Mouse (Mus musculus) thymus, adult 2 months (tissue): Measurements from ENCODE around the gene Pdgfb. TPM values are rescaled to one million over a fixed set of nuclear protein-coding genes. Genes with fewer than 3 reads are reported as not detected.

Source experiments
- DNase-seq: peaks from one replicate; pipeline ENCODE4 v3.0.0; 2021
- H3K27ac ChIP-seq: fragments of 200-500 bp; 2 replicates; pipeline ENCODE4 v1.5.1; 2012; ENCODE audit warnings: low read length, control low read depth; ENCODE audit not compliant: control insufficient read depth, insufficient read depth
- H3K27me3 ChIP-seq: fragments of 200-500 bp; 2 replicates; pipeline ENCODE4 v1.6.1; 2012; ENCODE audit warnings: mild to moderate bottlenecking, low read length, moderate library complexity, mixed read lengths; ENCODE audit not compliant: control insufficient read depth, insufficient read depth
- H3K36me3 ChIP-seq: fragments of 200-500 bp; 2 replicates; pipeline ENCODE4 v1.6.1; 2012; ENCODE audit warnings: mild to moderate bottlenecking, low read length, moderate library complexity; ENCODE audit not compliant: control insufficient read depth, insufficient read depth
- H3K4me1 ChIP-seq: fragments of 200-500 bp; replicated peaks from 2 replicates; pipeline ENCODE4 v1.6.1; 2012; ENCODE audit warnings: low read length; ENCODE audit not compliant: control insufficient read depth, insufficient read depth
- H3K4me3 ChIP-seq: fragments of 200-500 bp; 2 replicates; pipeline ENCODE4 v1.5.1; 2012; ENCODE audit warnings: mild to moderate bottlenecking, low read length, control low read depth, moderate library complexity; ENCODE audit not compliant: control insufficient read depth, insufficient read depth
- CTCF ChIP-seq: fragments of 200-500 bp; IDR thresholded peaks from 2 replicates; pipeline ENCODE4 v1.5.1; 2012; ENCODE audit warnings: mild to moderate bottlenecking, control low read depth, low read length, moderate library complexity, borderline replicate concordance; ENCODE audit not compliant: control insufficient read depth, poor library complexity, insufficient read depth; ENCODE audit errors: extremely low read depth
- POLR2A ChIP-seq: fragments of 200-500 bp; IDR thresholded peaks from 2 replicates; pipeline ENCODE4 v1.6.1; 2012; ENCODE audit warnings: mild to moderate bottlenecking, low read length, control low read depth, moderate library complexity; ENCODE audit not compliant: control insufficient read depth, poor library complexity, insufficient read depth; ENCODE audit errors: extremely low read depth
- WGBS: fragments of 180-500 bp; shearing (Covaris S2); methylation state at CpG from one replicate; pipeline ENCODE4 v1.1.7; 2018; 5-methylcytosine and 5-hydroxymethylcytosine counted together
- polyA plus RNA-seq: library from polyadenylated mRNA; depleted of rRNA; stranded (reverse); fragments of >200 nt; gene quantifications from 2 replicates; pipeline ENCODE4 v1.2.3, GENCODE M21; 2012

The Pdgfb gene
- polyA plus RNA-seq, 1 experiment: 11.6 TPM

DNA sequence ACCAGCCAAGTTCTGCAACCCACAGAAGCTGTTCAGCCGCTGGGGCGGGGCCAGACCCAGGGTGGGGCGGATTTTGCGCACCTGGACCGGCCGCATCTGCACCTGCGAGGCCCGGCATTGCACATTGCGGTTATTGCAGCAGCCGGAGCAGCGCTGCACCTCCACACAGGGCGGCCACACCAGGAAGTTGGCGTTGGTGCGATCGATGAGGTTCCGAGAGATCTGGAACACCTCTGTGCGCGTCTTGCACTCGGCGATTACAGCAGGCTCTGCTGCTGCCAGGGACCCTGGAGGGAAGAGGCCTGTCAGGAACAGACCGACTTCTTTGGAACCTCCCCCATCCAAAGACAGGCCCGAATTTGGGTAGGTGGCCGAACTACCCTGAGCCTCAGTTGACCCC is 13.2 kb downstream of the Pdgfb start:
- no peak overlapping the region for H3K27ac ChIP-seq
- H3K4me1 ChIP-seq: peaks cover 26% of the 10 kb centered on the region
- DNase-seq: no peak
- H3K36me3 ChIP-seq: no peaks in the 10 kb centered on the region
- no peaks in the 10 kb centered on the region for H3K27me3 ChIP-seq
- WGBS: 96% methylated on average over 23 of the region's 23 CpGs
- H3K4me3 ChIP-seq: no peak overlapping the region
- TF ChIP-seq CTCF (no peak), POLR2A (no peak)

- Histone ChIP-seq H3K4me3 (no peak overlapping the region), H3K27me3 (no peaks in the 10 kb centered on the region), H3K27ac (no peak overlapping the region), H3K36me3 (no peaks in the 10 kb centered on the region), H3K4me1 (peaks cover 22% of the 10 kb centered on the region)
- 77% methylated on average over 8 of the region's 8 CpGs for WGBS
- DNase-seq: no peak
- TF ChIP-seq CTCF: no peak
These were observed 14.1 kb downstream of the Pdgfb start for GRCm38 (mm10) chr15:80000694-80001093.

GRCm38 (mm10) chr15:79997988-79998387 is 16.8 kb downstream of the Pdgfb start:
- no peak for DNase-seq
- Histone ChIP-seq H3K36me3 (no peaks in the 10 kb centered on the region), H3K4me3 (no peak overlapping the region), H3K27me3 (no peaks in the 10 kb centered on the region), H3K4me1 (peaks cover 9% of the 10 kb centered on the region; the same call in 1 of the 2 replicates), H3K27ac (no peak overlapping the region)
- TF ChIP-seq POLR2A (no peak), CTCF (no peak)
- 86% methylated on average over 3 of the region's 3 CpGs for WGBS

DNA sequence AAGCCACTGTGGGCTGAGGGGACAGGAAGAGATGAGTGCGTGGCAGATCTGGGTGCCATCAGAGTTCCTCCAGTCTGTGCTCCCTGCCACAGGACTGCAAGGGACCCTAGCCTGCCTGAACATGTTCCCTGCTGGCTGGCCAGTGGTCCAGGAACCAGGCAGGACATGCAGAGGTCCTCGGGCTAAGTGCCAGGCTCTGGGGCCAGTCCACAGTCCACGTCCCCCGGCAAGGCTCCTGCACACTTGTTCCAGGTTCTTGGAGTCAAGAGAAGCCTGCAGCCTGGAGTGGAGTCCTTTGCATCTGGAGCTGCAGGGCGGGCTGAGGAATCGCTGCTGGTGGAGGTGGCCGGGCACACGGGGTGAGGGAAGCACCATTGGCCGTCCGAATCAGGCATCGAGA is 18.0 kb downstream of the Pdgfb start:
- H3K27ac ChIP-seq: no peak overlapping the region
- 97% methylated on average over 11 of the region's 11 CpGs for WGBS
- H3K4me1 ChIP-seq: peaks cover 9% of the 10 kb centered on the region; the same call in 1 of the 2 replicates
- no peak for DNase-seq
- no peaks in the 10 kb centered on the region for H3K27me3 ChIP-seq
- no peaks in the 10 kb centered on the region for H3K36me3 ChIP-seq
- TF ChIP-seq CTCF: no peak
- TF ChIP-seq POLR2A: no peak
- no peak overlapping the region for H3K4me3 ChIP-seq

DNA sequence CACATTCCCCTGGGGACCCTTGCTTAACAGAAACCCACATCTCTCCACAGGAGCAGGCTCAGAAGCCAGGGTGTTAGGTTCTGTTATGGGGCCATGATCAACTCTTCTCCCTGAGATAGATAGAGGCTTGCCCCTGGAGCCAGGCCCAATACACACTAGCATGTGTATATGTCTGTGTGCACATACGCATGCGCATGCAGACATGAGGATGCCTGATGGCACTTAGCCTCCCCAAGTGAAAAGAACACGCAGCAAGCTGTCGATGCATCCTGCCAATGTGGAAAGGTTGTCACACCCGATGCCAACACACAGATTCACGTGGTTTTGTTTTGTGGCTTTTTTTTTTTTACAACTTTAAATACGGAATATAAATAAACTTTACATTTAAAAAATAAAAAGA is 19.2 kb downstream of the Pdgfb start:
- peaks cover 9% of the 10 kb centered on the region; the same call in 1 of the 2 replicates for H3K4me1 ChIP-seq
- no peak overlapping the region for H3K4me3 ChIP-seq
- no peak for TF ChIP-seq CTCF
- no peak for TF ChIP-seq POLR2A
- H3K27me3 ChIP-seq: no peaks in the 10 kb centered on the region
- DNase-seq: no peak
- WGBS: 54% methylated on average over 7 of the region's 7 CpGs
- no peaks in the 10 kb centered on the region for H3K36me3 ChIP-seq
- H3K27ac ChIP-seq: no peak overlapping the region

- H3K27ac ChIP-seq: no peak overlapping the region
- H3K36me3 ChIP-seq: no peaks in the 10 kb centered on the region
- no peak overlapping the region for H3K4me3 ChIP-seq
- no peaks in the 10 kb centered on the region for H3K27me3 ChIP-seq
- TF ChIP-seq CTCF (no peak), POLR2A (no peak)
- 94% methylated on average over 4 of the region's 4 CpGs for WGBS
- DNase-seq: no peak
- peaks cover 9% of the 10 kb centered on the region; the same call in 1 of the 2 replicates for H3K4me1 ChIP-seq
These were observed 20.2 kb downstream of the Pdgfb start for GRCm38 (mm10) chr15:79994566-79994965.

DNA sequence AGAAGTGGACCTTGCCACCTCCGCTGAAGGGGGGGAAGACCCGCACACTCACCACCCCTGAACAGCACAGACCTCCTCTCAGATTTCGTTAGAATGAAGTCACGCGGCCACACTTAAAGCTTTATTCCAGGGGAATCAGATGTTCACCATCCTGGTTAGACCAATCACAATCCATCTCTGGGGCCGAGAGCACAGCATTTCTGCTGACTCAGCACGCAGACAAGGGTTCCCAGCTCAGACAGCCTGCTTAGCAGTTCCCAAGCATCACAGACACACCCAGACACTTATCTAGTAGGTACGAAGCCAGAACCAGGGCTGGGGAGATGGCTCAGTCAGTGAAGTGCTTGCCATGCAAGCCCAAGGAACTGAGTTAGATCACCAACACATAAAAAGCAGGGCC is 28.6 kb downstream of the Pdgfb start:
- 90% methylated on average over 8 of the region's 8 CpGs for WGBS
- no peak for TF ChIP-seq CTCF
- TF ChIP-seq POLR2A: no peak
- no peak overlapping the region for H3K27ac ChIP-seq
- H3K27me3 ChIP-seq: no peaks in the 10 kb centered on the region
- 0 out of 2 replicates have a peak, but pooled peaks cover 5% of the 10 kb centered on the region for H3K4me1 ChIP-seq
- H3K36me3 ChIP-seq: no peaks in the 10 kb centered on the region
- no peak for DNase-seq
- no peak overlapping the region for H3K4me3 ChIP-seq
